Mouse (Mus musculus) testis, adult 2 months (tissue): ENCODE measurements around the gene Wipf2.

Source experiments
- CTCF ChIP-seq: fragments of 200-500 bp; IDR thresholded peaks from 2 replicates; pipeline ENCODE4 v1.5.1; 2012; ENCODE audit warnings: low read depth, mild to moderate bottlenecking, inconsistent platforms, low read length, moderate library complexity; ENCODE audit not compliant: control insufficient read depth, insufficient read depth, insufficient replicate concordance
- POLR2A ChIP-seq: fragments of 200-500 bp; IDR thresholded peaks from 2 replicates; pipeline ENCODE4 v1.6.1; 2012; ENCODE audit warnings: low read depth, mild to moderate bottlenecking, inconsistent platforms, low read length, moderate library complexity; ENCODE audit not compliant: control insufficient read depth

DNA sequence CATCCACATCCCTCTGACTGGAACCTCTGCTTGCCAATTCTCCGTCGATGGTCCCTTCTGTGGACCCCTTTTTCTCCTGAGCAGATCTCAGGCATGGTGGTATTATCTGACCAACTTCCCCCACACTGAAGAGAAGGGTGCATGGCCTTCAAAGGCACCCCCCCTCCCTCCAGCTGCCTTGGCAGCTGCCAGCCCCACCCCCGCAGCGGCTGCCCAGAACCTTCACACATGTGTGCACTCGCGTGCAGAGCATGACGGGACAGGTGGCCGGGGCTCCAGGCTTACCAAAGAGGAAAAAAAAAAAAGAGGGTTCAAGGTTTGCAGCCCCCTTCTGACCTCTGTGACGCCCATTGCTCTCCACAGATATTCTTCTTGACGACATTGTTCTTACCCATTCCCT, 23.5 kb upstream of the Wipf2 start:
- no peak for TF ChIP-seq POLR2A
- TF ChIP-seq CTCF, result no peak
